Mouse (Mus musculus) testis, adult 2 months (tissue): ENCODE data around the gene Sag.

Experiments used
- CTCF ChIP-seq: fragments of 200-500 bp; IDR thresholded peaks from 2 replicates; pipeline ENCODE4 v1.5.1; 2012; ENCODE audit warnings: low read depth, mild to moderate bottlenecking, inconsistent platforms, low read length, moderate library complexity; ENCODE audit not compliant: control insufficient read depth, insufficient read depth, insufficient replicate concordance
- POLR2A ChIP-seq: fragments of 200-500 bp; IDR thresholded peaks from 2 replicates; pipeline ENCODE4 v1.6.1; 2012; ENCODE audit warnings: low read depth, mild to moderate bottlenecking, inconsistent platforms, low read length, moderate library complexity; ENCODE audit not compliant: control insufficient read depth

- no peak for TF ChIP-seq POLR2A
- no peak for TF ChIP-seq CTCF
Observed at GRCm38 (mm10) chr1:87892499-87892898, 89.0 kb downstream of the Sag start.
